Mouse (Mus musculus): ENCODE data around the gene Samd8. TPM values are rescaled to one million over a fixed set of nuclear protein-coding genes. Genes with fewer than 3 reads are reported as not detected.

Samd8 gene
- total RNA-seq, 1 experiment = 31.4 TPM

DNA sequence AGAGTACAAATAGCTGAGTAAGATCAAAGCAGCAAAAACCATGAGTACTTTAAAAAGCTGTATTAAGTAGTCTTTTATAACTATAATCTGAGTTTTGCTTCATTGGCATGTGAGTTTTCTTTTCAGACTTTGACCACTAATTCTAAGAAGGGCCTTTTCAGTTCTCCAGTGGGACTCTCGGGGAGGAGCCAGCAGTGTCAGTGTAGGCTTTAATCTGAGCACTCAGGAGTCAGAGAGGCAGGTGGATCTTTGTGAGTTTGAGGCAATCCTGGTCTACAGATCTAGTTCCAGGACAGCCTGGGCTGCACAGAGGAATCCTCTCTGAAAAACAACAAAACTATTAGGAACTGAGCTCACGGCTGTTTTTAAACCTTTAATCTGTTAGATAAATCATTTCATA, 23.6 kb downstream of the Samd8 start:
- TF ChIP-seq CHD2 (IDR thresholded peaks at IDR 0.05; ENCODE audit: low read depth, low read length) (no peak), MAFK (IDR thresholded peaks at IDR 0.05; ENCODE audit: insufficient read depth, low read depth, low read length) (no peak), ZC3H11A (IDR thresholded peaks at IDR 0.05; ENCODE audit: borderline replicate concordance, low read depth, low read length) (no peak), HCFC1 (IDR thresholded peaks at IDR 0.05; ENCODE audit: borderline replicate concordance, insufficient read depth, low read length) (no peak), ZNF384 (IDR thresholded peaks at IDR 0.05; ENCODE audit: low read depth, low read length) (no peak)
- Histone ChIP-seq H3K36me3 (ENCODE audit: control insufficient read depth, insufficient read depth, low read length, poor library complexity, severe bottlenecking) (peaks cover 2% of the 10 kb centered on the region; the same call in 1 of the 2 replicates), H3K9ac (ENCODE audit: insufficient read depth, low read depth, low read length, poor library complexity, severe bottlenecking) (no peak overlapping the region), H3K9me3 (ENCODE audit: control insufficient read depth, insufficient read depth, low read depth, low read length) (no peaks in the 10 kb centered on the region), H3K4me3 (ENCODE audit: insufficient read depth in 1 of 2, low read depth in 1 of 2, low read length in 2 of 2, poor library complexity in 1 of 2, severe bottlenecking in 1 of 2) (no peak overlapping the region), H3K27ac (ENCODE audit: insufficient read depth, low read depth, low read length, poor library complexity, severe bottlenecking) (no peak overlapping the region), H3K4me1 (ENCODE audit: control insufficient read depth in 2 of 2, insufficient read depth in 2 of 2, low read length in 2 of 2, poor library complexity in 1 of 2) (0 out of 4 replicates have a peak, but pooled peaks cover 0 to 3% of the 10 kb centered on the region in 2 experiments)
- in situ Hi-C loops (cut with MboI; ENCODE audit: low sequenced_read_pairs in 2 of 2, unreplicated experiment in 2 of 2) = no loop called here
- DNase-seq (ENCODE audit: low read depth, low spot score) = no peak

- H3K9me3 ChIP-seq (ENCODE audit: control insufficient read depth, insufficient read depth, low read depth, low read length) = no peaks in the 10 kb centered on the region
- in situ Hi-C loops (cut with MboI; ENCODE audit: low sequenced_read_pairs in 2 of 2, unreplicated experiment in 2 of 2) = no loop called here
- no peak for DNase-seq (ENCODE audit: low read depth, low spot score)
- H3K27ac ChIP-seq (ENCODE audit: insufficient read depth, low read depth, low read length, poor library complexity, severe bottlenecking) = no peak overlapping the region
- no peak overlapping the region for H3K4me3 ChIP-seq (ENCODE audit: insufficient read depth in 1 of 2, low read depth in 1 of 2, low read length in 2 of 2, poor library complexity in 1 of 2, severe bottlenecking in 1 of 2)
- H3K4me1 ChIP-seq (ENCODE audit: control insufficient read depth in 2 of 2, insufficient read depth in 2 of 2, low read length in 2 of 2, poor library complexity in 1 of 2) = 0 out of 4 replicates have a peak, but pooled peaks cover 0 to under 1% of the 10 kb centered on the region in 2 experiments
- peaks cover 4% of the 10 kb centered on the region; the same call in 1 of the 2 replicates for H3K36me3 ChIP-seq (ENCODE audit: control insufficient read depth, insufficient read depth, low read length, poor library complexity, severe bottlenecking)
- TF ChIP-seq HCFC1 (IDR thresholded peaks at IDR 0.05; ENCODE audit: borderline replicate concordance, insufficient read depth, low read length) (no peak), CHD2 (IDR thresholded peaks at IDR 0.05; ENCODE audit: low read depth, low read length) (no peak), MAFK (IDR thresholded peaks at IDR 0.05; ENCODE audit: insufficient read depth, low read depth, low read length) (no peak), ZNF384 (IDR thresholded peaks at IDR 0.05; ENCODE audit: low read depth, low read length) (no peak), ZC3H11A (IDR thresholded peaks at IDR 0.05; ENCODE audit: borderline replicate concordance, low read depth, low read length) (no peak)
- no peak overlapping the region for H3K9ac ChIP-seq (ENCODE audit: insufficient read depth, low read depth, low read length, poor library complexity, severe bottlenecking)
Observed at GRCm38 (mm10) chr14:21776201-21776600, 25.9 kb downstream of the Samd8 start.

DNA sequence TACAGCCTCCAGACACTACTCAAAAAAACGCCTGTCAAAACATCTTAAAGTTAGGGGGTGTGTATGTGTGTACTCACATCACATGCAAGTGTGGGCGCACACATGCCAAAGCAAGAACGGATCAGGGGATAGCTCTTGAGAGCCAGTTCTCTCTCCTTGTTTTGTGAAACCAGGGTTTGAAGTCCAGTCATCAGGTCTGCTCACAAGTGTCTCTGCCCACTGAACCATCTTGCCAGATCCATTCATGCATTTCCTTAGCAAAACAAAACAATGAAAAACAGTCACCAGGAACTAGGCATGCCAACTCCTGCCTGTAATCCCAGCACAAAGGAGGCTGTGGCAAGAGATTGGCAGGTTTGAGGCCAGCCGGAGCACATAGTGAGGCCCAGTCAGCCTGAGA, 36.2 kb downstream of the Samd8 start:
- TF ChIP-seq ZNF384 (IDR thresholded peaks at IDR 0.05; ENCODE audit: low read depth, low read length) (no peak), ZC3H11A (IDR thresholded peaks at IDR 0.05; ENCODE audit: borderline replicate concordance, low read depth, low read length) (no peak), MAFK (IDR thresholded peaks at IDR 0.05; ENCODE audit: insufficient read depth, low read depth, low read length) (no peak), HCFC1 (IDR thresholded peaks at IDR 0.05; ENCODE audit: borderline replicate concordance, insufficient read depth, low read length) (no peak), CHD2 (IDR thresholded peaks at IDR 0.05; ENCODE audit: low read depth, low read length) (no peak)
- no peak overlapping the region for H3K9ac ChIP-seq (ENCODE audit: insufficient read depth, low read depth, low read length, poor library complexity, severe bottlenecking)
- peaks cover 0 to 2% of the 10 kb centered on the region in 2 experiments; a peak in 1 of 4 replicates for H3K4me1 ChIP-seq (ENCODE audit: control insufficient read depth in 2 of 2, insufficient read depth in 2 of 2, low read length in 2 of 2, poor library complexity in 1 of 2)
- DNase-seq (ENCODE audit: low read depth, low spot score) = no peak
- no peak overlapping the region for H3K27ac ChIP-seq (ENCODE audit: insufficient read depth, low read depth, low read length, poor library complexity, severe bottlenecking)
- no peaks in the 10 kb centered on the region for H3K36me3 ChIP-seq (ENCODE audit: control insufficient read depth, insufficient read depth, low read length, poor library complexity, severe bottlenecking)
- H3K4me3 ChIP-seq (ENCODE audit: insufficient read depth in 1 of 2, low read depth in 1 of 2, low read length in 2 of 2, poor library complexity in 1 of 2, severe bottlenecking in 1 of 2) = no peak overlapping the region
- H3K9me3 ChIP-seq (ENCODE audit: control insufficient read depth, insufficient read depth, low read depth, low read length) = no peaks in the 10 kb centered on the region
- in situ Hi-C loops (cut with MboI; ENCODE audit: low sequenced_read_pairs in 2 of 2, unreplicated experiment in 2 of 2) = no loop called here

DNA sequence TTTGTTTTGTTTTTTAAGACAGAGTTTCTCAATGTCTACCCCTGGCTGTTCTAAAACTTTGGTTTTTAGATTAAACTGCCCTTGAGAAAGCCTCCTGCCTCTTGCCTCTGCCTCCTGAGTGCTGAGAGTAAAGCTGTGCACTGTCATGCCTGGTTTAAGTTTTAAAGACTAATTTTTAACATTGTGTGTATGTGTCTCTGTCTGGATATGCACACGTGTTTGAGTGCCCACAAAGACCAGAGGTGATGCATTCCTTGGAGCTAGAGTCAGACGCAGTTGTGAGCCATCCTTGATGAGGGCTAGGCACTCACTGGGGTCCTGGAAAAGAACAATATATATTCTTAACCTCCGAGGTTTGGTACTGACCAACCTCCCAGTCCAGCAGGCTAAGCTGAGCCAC, 37.0 kb downstream of the Samd8 start:
- H3K36me3 ChIP-seq (ENCODE audit: control insufficient read depth, insufficient read depth, low read length, poor library complexity, severe bottlenecking) = no peaks in the 10 kb centered on the region; the same call in 1 of the 2 replicates
- in situ Hi-C loops (cut with MboI; ENCODE audit: low sequenced_read_pairs in 2 of 2, unreplicated experiment in 2 of 2) = no loop called here

More for the DNA sequence above, 37.0 kb downstream of the Samd8 start:
- Histone ChIP-seq H3K9ac (ENCODE audit: insufficient read depth, low read depth, low read length, poor library complexity, severe bottlenecking) (no peak overlapping the region), H3K4me3 (ENCODE audit: insufficient read depth in 1 of 2, low read depth in 1 of 2, low read length in 2 of 2, poor library complexity in 1 of 2, severe bottlenecking in 1 of 2) (no peak overlapping the region), H3K4me1 (ENCODE audit: control insufficient read depth in 2 of 2, insufficient read depth in 2 of 2, low read length in 2 of 2, poor library complexity in 1 of 2) (peaks cover 0 to 2% of the 10 kb centered on the region in 2 experiments; a peak in 1 of 4 replicates), H3K9me3 (ENCODE audit: control insufficient read depth, insufficient read depth, low read depth, low read length) (no peaks in the 10 kb centered on the region), H3K27ac (ENCODE audit: insufficient read depth, low read depth, low read length, poor library complexity, severe bottlenecking) (no peak overlapping the region)
- TF ChIP-seq ZC3H11A (IDR thresholded peaks at IDR 0.05; ENCODE audit: borderline replicate concordance, low read depth, low read length) (no peak), MAFK (IDR thresholded peaks at IDR 0.05; ENCODE audit: insufficient read depth, low read depth, low read length) (no peak), HCFC1 (IDR thresholded peaks at IDR 0.05; ENCODE audit: borderline replicate concordance, insufficient read depth, low read length) (no peak), ZNF384 (IDR thresholded peaks at IDR 0.05; ENCODE audit: low read depth, low read length) (no peak), CHD2 (IDR thresholded peaks at IDR 0.05; ENCODE audit: low read depth, low read length) (no peak)
- DNase-seq (ENCODE audit: low read depth, low spot score) = no peak

All from ES-E14 (cell line).